Mouse (Mus musculus) large intestine, adult 2 months (tissue): ENCODE measurements at regions not wholly inside any gene's neighbourhood (a gene's known extent, or its start where the extent isn't known, plus 50 kb on each side); places are given as distances from the start of the nearest gene placed in this dataset.

Experiments
- DNase-seq: peaks from one replicate; pipeline ENCODE4 v3.0.0-alpha.2; 2012; ENCODE audit warnings: low read depth, low spot score
- WGBS: fragments of 180-500 bp; shearing (Covaris S2); methylation state at CpG from one replicate; pipeline ENCODE4 v1.1.7; 2018; 5-methylcytosine and 5-hydroxymethylcytosine counted together

GRCm38 (mm10) chrX:77009336-77009735 lies 406.6 kb upstream of the Cldn34d start:
- DNase-seq, result no peak
- WGBS, result 15% methylated on average over 2 of the region's 2 CpGs

DNA sequence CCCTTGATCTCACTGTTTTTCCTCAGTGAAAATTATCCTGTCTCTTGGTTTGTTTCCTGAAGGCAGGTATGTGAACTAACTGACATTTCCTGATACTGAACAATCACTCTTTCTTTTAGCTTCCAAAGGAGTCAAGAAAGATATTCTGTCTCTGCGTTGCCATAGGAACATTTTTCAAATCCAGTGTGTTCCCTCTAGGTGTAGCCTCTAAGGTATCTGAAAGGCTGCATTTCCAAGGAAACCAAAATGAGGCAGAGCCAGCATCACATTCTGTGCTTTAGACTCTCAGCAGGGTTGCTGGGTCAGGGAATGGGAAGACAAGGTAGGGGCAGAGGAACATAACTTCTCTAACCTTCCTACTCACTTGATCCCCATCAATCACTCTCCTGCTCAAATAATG lies 411.2 kb upstream of the Cldn34d start:
- no peak for DNase-seq
- 94% methylated on average over 1 of the region's 1 CpGs for WGBS

- 24% methylated on average over 5 of the region's 5 CpGs for WGBS
- peak; percentile 50 for DNase-seq
Observed at GRCm38 (mm10) chrX:77050401-77051381, 448.0 kb upstream of the Cldn34d start.

GRCm38 (mm10) chrX:77052036-77052435 lies 449.3 kb upstream of the Cldn34d start:
- 14% methylated on average over 1 of the region's 1 CpGs for WGBS
- peak; percentile 46 for DNase-seq

DNA sequence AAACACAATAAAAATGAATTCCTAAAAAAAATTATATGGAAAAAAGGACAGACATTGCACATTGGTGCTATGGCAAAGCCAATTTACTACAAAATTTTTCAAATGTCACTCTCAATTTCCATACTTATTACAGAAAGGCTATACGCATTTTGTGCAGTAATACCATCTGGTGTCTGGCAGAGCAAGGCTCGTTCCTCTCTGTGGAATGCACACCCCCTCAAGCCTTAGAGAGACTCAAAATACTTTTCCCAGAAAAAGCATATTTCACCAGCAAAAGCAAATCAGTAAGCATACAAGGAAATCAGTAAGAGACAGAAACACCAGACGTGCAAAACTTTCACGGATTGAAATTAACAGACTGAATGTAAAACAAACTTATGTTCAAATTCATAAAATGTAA lies 431.0 kb upstream of the Tbl1x start:
- no peak for DNase-seq
- 86% methylated on average over 4 of the region's 4 CpGs for WGBS

GRCm38 (mm10) chrX:77082716-77083115 lies 428.1 kb upstream of the Tbl1x start:
- no peak for DNase-seq
- 43% methylated on average over 1 of the region's 1 CpGs for WGBS

DNA sequence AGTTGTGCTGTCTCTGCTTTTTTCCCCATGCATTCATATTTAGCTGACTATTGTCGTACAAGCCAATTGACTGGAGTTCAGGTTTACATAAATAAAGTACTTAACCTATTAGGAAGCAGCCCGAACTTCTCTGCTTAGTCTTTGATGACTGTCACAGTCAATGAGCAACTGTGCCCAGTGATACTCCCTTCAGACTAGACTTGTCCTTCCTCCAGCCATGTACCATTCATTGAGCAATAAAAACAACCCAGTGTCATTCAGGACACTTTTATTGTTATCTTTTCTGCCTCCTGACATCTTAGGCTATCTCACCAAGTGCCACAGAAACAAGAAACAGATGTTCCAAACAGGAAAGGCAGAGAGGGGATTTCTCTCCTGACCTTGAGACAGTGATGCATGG lies 389.1 kb upstream of the Tbl1x start:
- WGBS, result 54% methylated on average over 2 of the region's 2 CpGs

More for the DNA sequence above, 389.1 kb upstream of the Tbl1x start:
- DNase-seq, result no peak
